Mouse (Mus musculus): ENCODE measurements around the gene Ormdl2. TPM values are rescaled to one million over a fixed set of nuclear protein-coding genes. Genes with fewer than 3 reads are reported as not detected.

Ormdl2 gene
- polyA plus RNA-seq (2012; rRNA removed), result 28.1 and 30.3 TPM in 2 replicates

DNA sequence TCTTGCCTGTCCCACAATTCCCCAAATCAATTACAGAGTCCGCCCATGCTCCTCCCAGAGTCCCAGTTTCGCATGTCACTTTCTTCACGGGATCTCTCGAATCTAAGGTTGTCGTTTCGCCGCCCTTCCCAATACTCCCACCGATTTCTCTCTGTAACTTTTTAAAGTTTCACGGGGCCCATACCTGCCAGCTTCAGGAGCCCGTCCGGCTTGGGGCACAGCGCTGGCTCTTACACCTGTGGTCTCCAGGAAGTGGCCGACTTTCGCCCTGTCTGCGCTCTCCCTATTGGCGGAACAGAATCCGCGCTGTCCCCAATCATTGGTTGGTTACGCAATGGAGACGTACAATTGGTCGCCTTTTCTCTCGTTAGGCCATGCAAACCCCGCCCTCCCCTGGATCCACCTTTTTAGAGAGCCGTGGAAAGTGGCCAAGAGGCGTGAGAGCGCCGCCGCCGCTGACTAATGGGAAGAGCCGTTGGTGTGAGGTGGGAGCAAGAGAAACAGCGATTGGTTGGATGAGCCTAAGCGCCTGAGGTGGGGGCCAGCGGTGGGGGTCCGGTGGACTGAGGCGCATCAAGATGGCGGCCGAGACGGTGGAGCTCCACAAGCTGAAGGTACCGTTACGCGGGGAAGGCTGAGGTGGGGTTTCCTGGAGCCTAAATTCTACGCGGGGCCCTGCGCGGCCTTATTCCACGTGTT is at the start of gene Ormdl2:
Ormdl2 (minus strand) TSS at position 288 of the 699 bp plus-strand sequence.

DNA sequence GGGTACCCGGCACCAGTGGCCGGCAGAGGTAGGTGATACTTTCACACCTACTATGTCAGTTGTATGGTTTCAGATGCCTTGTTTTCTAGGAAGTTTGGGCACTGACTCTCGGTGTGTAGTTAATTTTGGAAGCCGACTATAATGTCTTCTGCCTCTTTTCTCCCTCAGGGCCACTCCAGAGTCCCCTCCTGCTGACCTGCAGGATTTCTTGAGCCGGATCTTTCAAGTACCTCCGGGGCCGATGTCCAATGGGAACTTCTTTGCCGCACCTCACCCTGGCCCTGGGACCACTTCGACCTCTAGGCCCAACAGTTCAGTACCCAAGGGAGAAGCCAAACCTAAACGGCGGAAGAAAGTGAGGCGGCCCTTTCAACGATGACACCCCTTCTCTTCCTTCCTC is 4.4 kb downstream of the Ormdl2 start, which contains the start of gene Sarnp:
Sarnp (plus strand) TSS at position 301 of the 400 bp plus-strand sequence.

DNA sequence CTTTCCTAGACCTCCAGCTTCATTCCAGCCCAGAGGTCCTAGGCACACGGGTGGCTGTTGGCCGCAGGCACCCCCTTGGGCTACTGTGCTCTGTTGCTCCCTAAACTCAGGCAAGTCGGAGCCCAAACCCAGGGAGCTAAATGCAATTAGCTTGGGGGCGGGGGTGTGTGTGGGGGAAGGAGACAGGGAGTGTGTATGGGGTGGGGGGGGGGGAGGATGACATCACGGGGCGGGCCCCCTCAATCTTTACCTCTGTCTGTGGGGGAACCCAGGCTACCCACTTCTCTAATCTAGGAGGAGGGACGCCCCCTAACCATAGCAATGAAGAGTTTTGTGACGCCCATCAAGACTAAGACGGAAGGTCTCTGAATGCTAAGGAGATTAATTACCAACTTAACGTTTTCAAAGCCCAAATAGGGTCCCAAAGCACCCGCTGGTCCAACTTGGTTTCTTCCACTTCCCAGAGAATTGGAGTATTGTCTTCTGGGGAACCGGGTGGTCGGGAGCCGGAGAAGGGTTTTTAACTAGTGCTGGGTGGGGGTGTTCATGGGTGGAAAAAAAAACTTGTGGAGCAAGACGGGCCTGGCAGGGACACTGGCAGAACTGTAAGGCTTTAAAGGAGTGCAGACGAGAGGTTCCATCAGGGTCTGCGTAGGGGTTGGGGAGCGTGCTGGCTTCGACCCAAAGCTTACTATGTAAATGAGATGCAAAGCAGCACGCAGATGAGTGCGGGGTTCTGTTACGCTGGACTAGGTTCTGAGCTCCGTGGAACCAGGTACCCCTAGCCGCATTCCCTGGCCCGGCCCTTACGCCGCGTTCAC is 17.0 kb downstream of the Ormdl2 start, which contains the start of gene Tmem198b:
Tmem198b (minus strand) TSS at position 100 of the 821 bp plus-strand sequence.

DNA sequence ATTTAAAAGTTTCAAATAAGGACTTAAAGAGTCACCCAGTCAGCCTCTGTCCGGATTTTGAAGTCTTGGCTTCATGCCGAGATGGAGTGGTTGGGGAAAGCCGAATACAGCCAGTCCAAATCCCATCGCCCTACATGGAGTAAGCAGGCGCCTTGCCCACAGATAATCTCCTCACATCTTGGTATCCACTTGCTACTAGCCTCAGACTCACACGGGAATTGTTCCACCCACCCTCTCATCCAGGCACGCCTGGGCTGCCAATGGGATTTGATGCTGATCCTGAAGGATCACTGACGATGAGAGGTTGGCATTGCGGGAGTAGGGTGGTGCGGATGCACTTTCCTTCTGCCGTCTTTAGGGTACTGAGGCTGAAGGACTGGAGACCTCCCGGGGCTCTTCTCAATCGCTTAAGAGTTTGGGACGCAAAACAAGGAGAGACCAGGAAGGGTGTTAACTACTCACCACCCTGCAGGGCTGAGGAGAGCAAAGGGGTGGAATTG is 17.6 kb downstream of the Ormdl2 start, which contains the start of gene Dnajc14:
Dnajc14 (plus strand) TSS at position 292 of the 500 bp plus-strand sequence.

DNA sequence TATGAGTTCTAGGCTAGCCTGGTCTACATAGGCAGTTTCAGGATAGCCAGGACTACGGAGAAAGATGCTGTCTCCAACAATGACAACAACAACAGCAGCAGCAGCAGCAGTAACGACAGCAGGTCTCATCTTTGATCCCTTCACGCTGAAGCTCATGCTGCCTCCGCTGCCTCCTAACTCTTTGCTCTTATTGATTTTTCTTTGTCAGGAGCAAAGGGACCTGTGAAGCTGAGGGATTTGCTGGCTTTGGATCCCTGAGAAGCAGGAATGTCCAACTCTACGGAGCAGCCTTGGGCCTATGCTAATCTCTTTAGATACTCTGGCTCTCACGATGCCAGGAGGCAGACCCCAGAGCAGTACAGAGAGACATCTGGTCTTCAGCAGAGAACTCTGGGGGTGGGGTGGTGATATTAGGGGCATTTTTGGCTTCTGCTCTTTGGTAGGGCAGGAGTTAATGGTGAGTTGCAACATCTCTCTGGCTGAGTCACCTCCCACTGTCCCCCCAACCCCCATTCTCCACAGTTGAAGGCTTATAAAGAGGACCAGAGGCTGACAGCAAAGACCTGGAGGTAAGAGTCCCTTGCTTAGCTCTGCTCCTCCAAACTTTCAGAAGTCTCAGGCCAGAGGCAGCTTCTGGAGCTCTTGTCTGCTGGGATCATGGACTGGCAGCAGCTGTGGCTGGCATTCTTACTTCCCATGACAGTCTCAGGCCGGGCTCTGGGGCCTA is 30.9 kb downstream of the Ormdl2 start, which contains the start of gene Mmp19:
Mmp19 (plus strand) TSS at position 513 of the 727 bp plus-strand sequence.

Other genes starting within 250 kb of the Ormdl2 start
- gene Erbb3, start 232.0 kb downstream of the Ormdl2 start, polyA plus RNA-seq (2012; rRNA removed), result 0.85 and 5.3 TPM in 2 replicates
- 1,129 and 1,158 TPM in 2 replicates for gene Rps26, start 194.9 kb downstream of the Ormdl2 start, polyA plus RNA-seq (2012; rRNA removed)
- gene Ikzf4, start 175.7 kb downstream of the Ormdl2 start, polyA plus RNA-seq (2012; rRNA removed), result 20.6 and 21.6 TPM in 2 replicates
- gene Suox, start 147.6 kb downstream of the Ormdl2 start, polyA plus RNA-seq (2012; rRNA removed), result 11.9 and 12.8 TPM in 2 replicates
- gene Rab5b, start 125.4 kb downstream of the Ormdl2 start, polyA plus RNA-seq (2012; rRNA removed), result 99.1 and 109 TPM in 2 replicates
- gene Pmel, start 117.5 kb downstream of the Ormdl2 start, polyA plus RNA-seq (2012; rRNA removed), result 0.32 and 2.9 TPM in 2 replicates
- gene Cdk2, start 116.6 kb downstream of the Ormdl2 start, polyA plus RNA-seq (2012; rRNA removed), result 42.0 and 48.0 TPM in 2 replicates
- gene Dgka, start 76.8 kb downstream of the Ormdl2 start, polyA plus RNA-seq (2012; rRNA removed), result 9.1 and 13.5 TPM in 2 replicates
- gene Pym1, start 73.8 kb downstream of the Ormdl2 start, polyA plus RNA-seq (2012; rRNA removed), result 67.1 and 67.8 TPM in 2 replicates
- gene Mmp19, start 30.7 kb downstream of the Ormdl2 start, polyA plus RNA-seq (2012; rRNA removed), result 0.69 and 0.94 TPM in 2 replicates
- gene Dnajc14, start 17.6 kb downstream of the Ormdl2 start, polyA plus RNA-seq (2012; rRNA removed), result 27.9 and 30.6 TPM in 2 replicates
- 25.4 and 29.3 TPM in 2 replicates for gene Tmem198b, start 17.3 kb downstream of the Ormdl2 start, polyA plus RNA-seq (2012; rRNA removed)
- 110 and 120 TPM in 2 replicates for gene Sarnp, start 4.3 kb downstream of the Ormdl2 start, polyA plus RNA-seq (2012; rRNA removed)
- 13.5 and 14.0 TPM in 2 replicates for gene Gdf11, start 70.1 kb upstream of the Ormdl2 start, polyA plus RNA-seq (2012; rRNA removed)
- 92.6 and 159 TPM in 2 replicates for gene Cd63, start 79.3 kb upstream of the Ormdl2 start, polyA plus RNA-seq (2012; rRNA removed)
- 17.9 and 20.8 TPM in 2 replicates for gene Rdh5, start 101.2 kb upstream of the Ormdl2 start, polyA plus RNA-seq (2012; rRNA removed)
- 315 and 318 TPM in 2 replicates for gene Bloc1s1, start 102.4 kb upstream of the Ormdl2 start, polyA plus RNA-seq (2012; rRNA removed)
- 4.4 and 11.0 TPM in 2 replicates for gene Itga7, start 112.2 kb upstream of the Ormdl2 start, polyA plus RNA-seq (2012; rRNA removed)
- gene Mettl7b, start 139.3 kb upstream of the Ormdl2 start, polyA plus RNA-seq (2012; rRNA removed), result not detected in 2 replicates
- not detected in 2 replicates for gene Olfr9, start 167.8 kb upstream of the Ormdl2 start, polyA plus RNA-seq (2012; rRNA removed)
- not detected in 2 replicates for gene Olfr763, start 189.1 kb upstream of the Ormdl2 start, polyA plus RNA-seq (2012; rRNA removed)
- gene Olfr764-ps1, start 218.3 kb upstream of the Ormdl2 start, polyA plus RNA-seq (2012; rRNA removed), result not detected in 2 replicates
- gene Olfr765, start 228.4 kb upstream of the Ormdl2 start, polyA plus RNA-seq (2012; rRNA removed), result not detected in 2 replicates
- gene Olfr766-ps1, start 247.3 kb upstream of the Ormdl2 start, polyA plus RNA-seq (2012; rRNA removed), result not detected in 2 replicates